Mouse (Mus musculus) left cerebral cortex, adult 2 months (tissue): ENCODE measurements around the gene Dgkg. TPM values are rescaled to one million over a fixed set of nuclear protein-coding genes. Genes with fewer than 3 reads are reported as not detected.

ENCODE experiments used
- DNase-seq, 2 experiments: peaks; one replicate each; pipeline ENCODE4 v3.0.0; 2021 to 2022; ENCODE audit warnings: low spot score in 2 of 2, mixed read lengths in 1 of 2; ENCODE audit errors: extremely low spot score in 1 of 2
- H3K27ac ChIP-seq: fragments of 200-600 bp; 2 replicates; pipeline ENCODE4 v1.8.1; 2022
- H3K4me3 ChIP-seq: fragments of 200-600 bp; 2 replicates; pipeline ENCODE4 v1.8.1; 2022
- CTCF ChIP-seq: fragments of 200-600 bp; IDR thresholded peaks from 2 replicates; pipeline ENCODE4 v1.8.1; 2022; ENCODE audit warnings: antibody characterized with exemption, mild to moderate bottlenecking, moderate library complexity
- intact Hi-C: fragments of 180-260 bp; cut with DNase I; formaldehyde crosslinking; loops from one replicate; pipeline ENCODE4 v1.15.1; 2025
- long read RNA-seq, 2 experiments: library from polyadenylated mRNA; stranded (forward); transcript quantifications; one replicate each; pipeline ENCODE4 v2.0.0; 2021; ENCODE audit warnings: borderline mapping rate in 2 of 2
- total RNA-seq, 2 experiments: library from RNA; stranded (reverse); gene quantifications; 2 replicates each; pipeline ENCODE4 v1.2.3; 2021

The Dgkg gene
- 10 to 100 TPM; 63.3 to 64.0 TPM for total RNA-seq
- long read RNA-seq, experiment 1, transcript Dgkg-202 (25 exons, 3,555 nt) = major isoform, 38 of 77 reads
- long read RNA-seq, experiment 1, transcript Dgkg-201 (24 exons, 2,725 nt) = minor isoform, 12 of 77 reads
- long read RNA-seq, experiment 1, partial matches to known transcripts = 17 of 77 reads
- long read RNA-seq, experiment 1, other reads (novel, unspliced or antisense) = 10 of 77 reads
- long read RNA-seq, experiment 2, transcript Dgkg-201 (24 exons, 2,725 nt) = minor isoform, 7 of 50 reads
- long read RNA-seq, experiment 2, transcript Dgkg-202 (25 exons, 3,555 nt) = major isoform, 28 of 50 reads
- long read RNA-seq, experiment 2, partial matches to known transcripts = 9 of 50 reads
- long read RNA-seq, experiment 2, other reads (novel, unspliced or antisense) = 5 of 50 reads

- no peak; the same call in none of the 2 replicates for TF ChIP-seq CTCF
- DNase-seq = peak; percentile 69
Observed at GRCm38 (mm10) chr16:22656533-22657444, at the start of gene Dgkg. TSS of gene Dgkg (minus strand) at chr16:22657221.

DNA sequence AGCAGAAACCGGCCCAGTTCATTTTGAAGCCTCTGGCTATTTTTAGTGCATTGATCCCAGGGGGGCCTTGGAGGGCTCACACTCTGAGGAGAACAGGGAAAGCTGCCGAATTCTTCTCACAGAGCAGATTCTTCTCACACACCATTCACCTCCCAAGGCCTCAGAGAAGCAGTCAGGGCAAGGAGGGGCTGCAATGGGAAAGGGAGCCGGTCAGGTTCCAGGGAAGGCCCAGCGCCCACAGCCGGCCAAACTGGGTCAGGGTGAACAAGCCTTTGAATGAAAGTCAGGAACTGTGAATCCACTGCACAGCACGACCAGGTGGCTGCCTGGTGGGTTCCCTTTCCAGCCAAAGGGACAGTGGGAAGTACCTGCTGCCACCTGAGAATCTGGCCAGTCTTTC, 47.9 kb upstream of the Dgkg start:
- no peak overlapping the region for H3K27ac ChIP-seq

More at GRCm38 (mm10) chr16:22656533-22657444, at the start of gene Dgkg:
- peak within 1 kb of the TSS; percentile 66 for H3K4me3 ChIP-seq
- peak within 1 kb of the TSS; percentile 89 for H3K27ac ChIP-seq
- intact Hi-C loops = no loop called here

DNA sequence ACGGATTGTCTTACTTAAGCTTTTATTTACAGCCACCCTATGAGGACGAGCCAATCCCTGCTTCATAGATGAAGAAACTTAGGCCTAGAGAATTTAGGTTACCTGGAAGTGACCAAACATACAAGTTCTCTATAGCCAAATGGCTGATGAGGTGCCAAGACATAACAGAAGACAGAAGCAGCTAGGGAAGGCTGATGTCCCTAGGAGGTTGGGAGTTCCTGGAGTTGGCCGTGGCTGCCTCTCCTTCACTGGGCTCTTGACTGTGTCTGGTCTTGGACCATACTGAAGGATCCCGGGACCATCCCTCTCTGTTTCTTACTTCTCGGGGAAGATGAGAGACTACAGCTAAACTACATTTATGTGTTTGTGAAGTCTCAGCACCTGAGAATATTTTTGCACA, 47.1 kb upstream of the Dgkg start:
- DNase-seq = no peak
- Histone ChIP-seq H3K27ac (no peak overlapping the region), H3K4me3 (no peak overlapping the region)
- no peak for TF ChIP-seq CTCF
- intact Hi-C loops = no loop called here

More for the DNA sequence above, 47.9 kb upstream of the Dgkg start:
- intact Hi-C loops = no loop called here
- no peak for DNase-seq
- H3K4me3 ChIP-seq = no peak overlapping the region
- TF ChIP-seq CTCF = no peak

- intact Hi-C loops = no loop called here
- TF ChIP-seq CTCF = no peak
- H3K27ac ChIP-seq = no peak overlapping the region
- no peak for DNase-seq
- H3K4me3 ChIP-seq = no peak overlapping the region
Observed at GRCm38 (mm10) chr16:22698846-22699760, 42.1 kb upstream of the Dgkg start.

DNA sequence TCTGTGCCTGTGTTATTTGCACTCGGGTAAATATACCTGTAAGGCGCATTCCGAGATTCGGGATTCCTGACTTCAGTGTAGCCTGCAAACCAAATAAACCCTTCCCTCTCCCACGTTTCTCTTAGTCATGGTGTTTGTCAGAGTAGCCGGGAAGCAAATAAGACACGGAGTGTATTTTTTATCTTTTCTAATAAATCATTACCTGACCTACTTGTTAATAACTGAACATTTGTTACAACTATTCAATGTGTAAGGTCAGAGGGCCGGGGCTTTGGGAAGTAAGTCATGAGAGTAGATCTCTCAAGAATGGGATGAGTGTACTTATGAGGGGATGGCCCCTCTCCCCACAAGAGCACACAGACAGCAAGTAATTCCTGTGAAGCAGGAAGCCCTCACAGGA, 41.1 kb upstream of the Dgkg start:
- TF ChIP-seq CTCF = no peak
- intact Hi-C loops = no loop called here

DNA sequence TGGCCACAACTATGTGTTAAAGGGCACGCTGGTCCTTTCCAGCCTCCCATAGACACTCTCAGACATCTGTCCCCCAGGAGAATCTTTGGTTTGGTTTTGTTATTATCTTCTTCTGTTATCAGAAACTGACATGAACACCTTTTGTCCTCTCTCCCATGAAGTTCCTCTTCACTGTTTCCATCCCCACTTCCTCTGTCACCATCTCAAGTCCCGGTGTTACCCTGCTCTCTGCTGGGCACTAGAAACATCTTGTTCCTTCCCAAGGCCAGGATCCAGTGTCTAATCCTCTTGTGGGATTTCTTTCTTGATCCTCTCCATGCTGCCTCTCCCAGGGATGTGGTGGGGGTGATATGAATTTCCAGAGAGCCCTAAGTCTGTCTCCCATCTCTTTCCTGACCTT, 32.6 kb upstream of the Dgkg start:
- intact Hi-C loops = no loop called here
- no peak for TF ChIP-seq CTCF
- no peak overlapping the region for H3K4me3 ChIP-seq
- DNase-seq = no peak
- H3K27ac ChIP-seq = no peak overlapping the region

More for the DNA sequence above, 41.1 kb upstream of the Dgkg start:
- DNase-seq = no peak
- Histone ChIP-seq H3K4me3 (no peak overlapping the region), H3K27ac (no peak overlapping the region)

- intact Hi-C loops = loop anchor here (1.0 kb wide), 1 partner anchor 103 kb away; no protein-coding TSS in a partner anchor
- Histone ChIP-seq H3K27ac (no peak overlapping the region), H3K4me3 (no peak overlapping the region)
- no peak for TF ChIP-seq CTCF
- DNase-seq = peak; percentile 32 to 59
Observed at GRCm38 (mm10) chr16:22687711-22688230, 30.8 kb upstream of the Dgkg start.

DNA sequence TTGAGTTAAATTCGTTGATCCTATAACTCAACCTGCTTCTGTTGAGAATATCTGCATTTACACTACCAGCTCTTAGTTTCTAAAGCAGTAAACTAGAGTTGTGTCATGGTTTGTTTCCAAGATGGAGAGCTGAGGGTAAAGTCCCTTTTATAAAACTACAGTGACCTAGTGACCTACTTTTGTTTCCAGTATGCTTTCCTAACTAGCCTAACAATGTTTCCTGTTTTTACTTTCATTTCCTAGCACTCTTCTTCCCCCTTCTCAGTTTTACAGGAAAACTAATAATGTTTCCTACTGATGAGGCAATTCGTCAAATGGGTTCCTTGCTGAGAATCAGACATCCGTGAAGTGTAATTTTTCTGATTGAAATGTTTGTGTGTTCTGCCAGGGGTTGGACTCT, 26.6 kb upstream of the Dgkg start:
- TF ChIP-seq CTCF = no peak
- no peak for DNase-seq
- no peak overlapping the region for H3K4me3 ChIP-seq
- no peak overlapping the region for H3K27ac ChIP-seq
- intact Hi-C loops = no loop called here

DNA sequence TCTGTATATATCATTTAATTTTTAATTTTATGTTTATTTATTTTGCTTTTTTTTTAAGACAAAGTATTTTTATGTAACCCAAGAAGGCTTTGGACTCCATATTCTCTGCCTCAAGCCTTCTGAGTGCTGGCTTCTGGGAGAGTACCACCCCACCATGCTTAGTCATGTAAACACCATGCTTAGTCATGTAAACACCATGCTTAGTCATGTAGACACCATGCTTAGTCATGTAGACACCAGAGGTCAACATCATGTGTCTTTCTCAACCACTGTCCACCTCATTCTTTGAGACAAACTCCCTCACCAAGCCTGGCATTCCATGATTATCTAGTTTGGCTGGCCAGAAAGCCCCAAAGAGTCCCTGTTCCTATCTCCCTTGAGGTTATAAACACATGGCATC, 25.7 kb upstream of the Dgkg start:
- DNase-seq = no peak
- no peak for TF ChIP-seq CTCF
- intact Hi-C loops = no loop called here
- H3K4me3 ChIP-seq = no peak overlapping the region
- no peak overlapping the region for H3K27ac ChIP-seq

- H3K27ac ChIP-seq = no peak overlapping the region
- H3K4me3 ChIP-seq = no peak overlapping the region
- TF ChIP-seq CTCF = no peak
- no peak for DNase-seq
- intact Hi-C loops = no loop called here
Observed at GRCm38 (mm10) chr16:22679641-22680040, 22.6 kb upstream of the Dgkg start.

DNA sequence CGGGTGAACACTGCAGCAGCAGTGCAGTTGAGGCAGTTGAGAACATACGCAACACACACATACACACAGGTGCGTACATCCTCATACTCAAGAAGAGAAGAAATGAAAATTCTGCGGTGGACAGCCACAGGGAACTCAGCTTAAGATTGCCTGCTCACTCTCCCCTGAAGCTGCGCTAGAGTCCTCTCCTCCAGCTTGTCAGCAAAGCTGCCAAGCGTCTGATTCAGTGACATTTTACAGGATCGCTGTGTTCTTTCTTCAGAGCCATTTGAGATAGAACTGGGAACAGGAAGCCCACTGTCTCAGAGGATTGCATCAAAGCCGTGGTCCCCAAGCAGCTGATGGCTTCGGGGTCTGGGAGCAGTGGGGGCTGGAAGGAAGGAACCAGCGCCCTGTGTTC, 17.6 kb upstream of the Dgkg start:
- intact Hi-C loops = no loop called here
- TF ChIP-seq CTCF = no peak
- Histone ChIP-seq H3K4me3 (no peak overlapping the region), H3K27ac (no peak overlapping the region)
- no peak for DNase-seq
